Mouse (Mus musculus) MEL (cell line): ENCODE data around the gene Arhgap40. TPM values are rescaled to one million over a fixed set of nuclear protein-coding genes. Genes with fewer than 3 reads are reported as not detected.

Experiments used
- DNase-seq: peaks from one replicate; pipeline ENCODE4 v3.0.0; 2011; ENCODE audit warnings: low read depth, low spot score
- H3K27ac ChIP-seq: 2 replicates; pipeline ENCODE4 v1.5.1; 2012; ENCODE audit warnings: low read depth, mild to moderate bottlenecking, control low read depth, low read length, moderate library complexity; ENCODE audit not compliant: control insufficient read depth
- H3K27me3 ChIP-seq, 2 experiments: fragments of 150-350 bp in 1 of 2; sonication (generic) in 1 of 2; 2 replicates each; pipeline ENCODE4 v1.6.1; 2012; ENCODE audit warnings: low read length in 2 of 2, mild to moderate bottlenecking in 2 of 2, improper control_type of control experiment in 1 of 2, moderate library complexity in 1 of 2; ENCODE audit not compliant: insufficient read depth in 2 of 2, control insufficient read depth in 1 of 2
- H3K36me3 ChIP-seq, 2 experiments: 2 replicates each; pipeline ENCODE4 v1.6.1; 2012 to 2014; ENCODE audit warnings: low read length in 2 of 2, improper control_type of control experiment in 1 of 2, inconsistent platforms in 1 of 2, mild to moderate bottlenecking in 1 of 2; ENCODE audit not compliant: insufficient read depth in 2 of 2, control insufficient read depth in 1 of 2
- H3K4me1 ChIP-seq, 2 experiments: fragments of 150-350 bp in 1 of 2; sonication (generic) in 1 of 2; 2 replicates each; pipeline ENCODE4 v1.6.1; 2012; ENCODE audit warnings: low read length in 2 of 2, improper control_type of control experiment in 1 of 2, mild to moderate bottlenecking in 1 of 2; ENCODE audit not compliant: insufficient read depth in 2 of 2, control insufficient read depth in 1 of 2
- H3K4me3 ChIP-seq, 2 experiments: fragments of 150-350 bp in 1 of 2; sonication (generic) in 1 of 2; 2 replicates each; pipeline ENCODE4 v1.5.1; 2012; ENCODE audit warnings: low read depth in 2 of 2, low read length in 2 of 2, mild to moderate bottlenecking in 2 of 2, moderate library complexity in 2 of 2, control low read depth in 1 of 2, improper control_type of control experiment in 1 of 2; ENCODE audit not compliant: control insufficient read depth in 1 of 2, insufficient read depth in 1 of 2
- H3K79me2 ChIP-seq: 2 replicates; pipeline ENCODE4 v1.6.1; 2012; ENCODE audit warnings: mild to moderate bottlenecking, low read length, moderate library complexity; ENCODE audit not compliant: control insufficient read depth, poor library complexity, insufficient read depth
- H3K9ac ChIP-seq: 2 replicates; pipeline ENCODE4 v1.6.1; 2012; ENCODE audit warnings: low read depth, mild to moderate bottlenecking, control low read depth, low read length, moderate library complexity; ENCODE audit not compliant: control insufficient read depth, poor library complexity, severe bottlenecking
- H3K9me3 ChIP-seq: fragments of 150-350 bp; sonication (generic); replicated peaks from 2 replicates; pipeline ENCODE4 v1.6.1; 2012; ENCODE audit warnings: mild to moderate bottlenecking, low read length, improper control_type of control experiment, moderate library complexity; ENCODE audit not compliant: insufficient read depth
- BHLHE40 ChIP-seq: IDR thresholded peaks from 2 replicates; pipeline ENCODE4 v1.6.1; 2012; ENCODE audit warnings: low read depth, mild to moderate bottlenecking, inconsistent platforms, low read length, improper control_type of control experiment, borderline replicate concordance
- CHD2 ChIP-seq: IDR thresholded peaks from 2 replicates; pipeline ENCODE4 v1.6.1; 2011; ENCODE audit warnings: low read length, improper control_type of control experiment
- CTCF ChIP-seq, 3 experiments: IDR thresholded peaks in 2 of 3; conservative IDR thresholded peaks in 1 of 3; 2 replicates each; pipeline ENCODE4 v1.5.1; 2011 to 2012; ENCODE audit warnings: low read length in 3 of 3, low read depth in 2 of 3, mild to moderate bottlenecking in 2 of 3, improper control_type of control experiment in 1 of 3, inconsistent platforms in 1 of 3, mixed read lengths in 1 of 3, moderate library complexity in 1 of 3; ENCODE audit not compliant: control insufficient read depth in 1 of 3, insufficient read depth in 1 of 3, poor library complexity in 1 of 3, severe bottlenecking in 1 of 3
- ELF1 ChIP-seq: IDR thresholded peaks from 2 replicates; pipeline ENCODE4 v1.6.1; 2014; ENCODE audit warnings: low read depth, mild to moderate bottlenecking, inconsistent platforms, low read length, improper control_type of control experiment, moderate library complexity
- HCFC1 ChIP-seq: IDR thresholded peaks from 2 replicates; pipeline ENCODE4 v1.6.1; 2012; ENCODE audit warnings: low read depth, mild to moderate bottlenecking, inconsistent platforms, low read length, improper control_type of control experiment, moderate library complexity
- JUND ChIP-seq: IDR thresholded peaks from 2 replicates; pipeline ENCODE4 v1.6.1; 2011; ENCODE audit warnings: low read depth, mild to moderate bottlenecking, improper control_type of control experiment, low read length
- MAFK ChIP-seq: IDR thresholded peaks from 2 replicates; pipeline ENCODE4 v1.6.1; 2011; ENCODE audit warnings: low read depth, mild to moderate bottlenecking, low read length, improper control_type of control experiment, borderline replicate concordance
- MAX ChIP-seq: IDR thresholded peaks from 2 replicates; pipeline ENCODE4 v1.6.1; 2011; ENCODE audit warnings: low read length, improper control_type of control experiment
- MEF2A ChIP-seq: IDR thresholded peaks from 2 replicates; pipeline ENCODE4 v1.6.1; 2014; ENCODE audit warnings: low read depth, mild to moderate bottlenecking, inconsistent platforms, low read length, improper control_type of control experiment; ENCODE audit not compliant: poor library complexity, insufficient replicate concordance, severe bottlenecking; ENCODE audit errors: extremely low read depth
- MXI1 ChIP-seq: IDR thresholded peaks from 2 replicates; pipeline ENCODE4 v1.6.1; 2011; ENCODE audit warnings: mild to moderate bottlenecking, low read depth, low read length, improper control_type of control experiment
- MYB ChIP-seq: IDR thresholded peaks from 2 replicates; pipeline ENCODE4 v1.6.1; 2011; ENCODE audit warnings: mild to moderate bottlenecking, low read depth, low read length, improper control_type of control experiment
- NELFE ChIP-seq: IDR thresholded peaks from 2 replicates; pipeline ENCODE4 v1.6.1; 2011; ENCODE audit warnings: low read depth, low read length, improper control_type of control experiment
- POLR2A ChIP-seq, 2 experiments: IDR thresholded peaks; 2 replicates each; pipeline ENCODE4 v1.6.1; 2011 to 2012; ENCODE audit warnings: low read length in 2 of 2, mild to moderate bottlenecking in 2 of 2, control low read depth in 1 of 2, improper control_type of control experiment in 1 of 2, low read depth in 1 of 2, moderate library complexity in 1 of 2; ENCODE audit not compliant: control insufficient read depth in 1 of 2, insufficient read depth in 1 of 2, poor library complexity in 1 of 2
- POLR2AphosphoS5 ChIP-seq: IDR thresholded peaks from 2 replicates; pipeline ENCODE4 v1.6.1; 2012; ENCODE audit warnings: low read depth, borderline replicate concordance, mild to moderate bottlenecking, inconsistent platforms, low read length, moderate library complexity, mixed read lengths
- RAD21 ChIP-seq: IDR thresholded peaks from 2 replicates; pipeline ENCODE4 v1.6.1; 2011; ENCODE audit warnings: mild to moderate bottlenecking, low read depth, low read length, improper control_type of control experiment
- TAL1 ChIP-seq: IDR thresholded peaks from 2 replicates; pipeline ENCODE4 v1.6.1; 2012; ENCODE audit warnings: mild to moderate bottlenecking, inconsistent platforms, low read length, moderate library complexity, mixed read lengths
- TBP ChIP-seq: IDR thresholded peaks from 2 replicates; pipeline ENCODE4 v1.8.0; 2011; ENCODE audit warnings: low read depth, low read length, improper control_type of control experiment
- TCF12 ChIP-seq: IDR thresholded peaks from 2 replicates; pipeline ENCODE4 v1.6.1; 2014; ENCODE audit warnings: low read depth, mild to moderate bottlenecking, inconsistent platforms, low read length, improper control_type of control experiment, moderate library complexity
- USF1 ChIP-seq: IDR thresholded peaks from 2 replicates; pipeline ENCODE4 v1.6.1; 2014; ENCODE audit warnings: low read depth, mild to moderate bottlenecking, inconsistent platforms, low read length, improper control_type of control experiment, moderate library complexity
- USF2 ChIP-seq, 2 experiments: IDR thresholded peaks; 2 replicates each; pipeline ENCODE4 v1.6.1; 2011 to 2012; ENCODE audit warnings: improper control_type of control experiment in 2 of 2, low read length in 2 of 2, borderline replicate concordance in 1 of 2, inconsistent platforms in 1 of 2, low read depth in 1 of 2, mild to moderate bottlenecking in 1 of 2; ENCODE audit not compliant: insufficient read depth in 1 of 2
- ZC3H11A ChIP-seq: IDR thresholded peaks from 2 replicates; pipeline ENCODE4 v1.6.1; 2012; ENCODE audit warnings: low read depth, mild to moderate bottlenecking, inconsistent platforms, low read length, improper control_type of control experiment
- ZMIZ1 ChIP-seq: IDR thresholded peaks from 2 replicates; pipeline ENCODE4 v1.6.1; 2012; ENCODE audit warnings: low read depth, mild to moderate bottlenecking, inconsistent platforms, low read length, improper control_type of control experiment, moderate library complexity
- ZNF384 ChIP-seq: IDR thresholded peaks from 2 replicates; pipeline ENCODE4 v1.6.1; 2012; ENCODE audit warnings: low read depth, mild to moderate bottlenecking, inconsistent platforms, low read length, improper control_type of control experiment
- polyA plus RNA-seq, 2 experiments: library from polyadenylated mRNA; stranded (reverse) in 1 of 2; unstranded in 1 of 2; fragments of >175 nt in 1 of 2; fragments of >200 nt in 1 of 2; gene quantifications; 2 replicates each; pipeline versions ENCODE4 v1.2.1 to v1.2.4; 2012; ENCODE audit warnings: low replicate concordance in 2 of 2, low read depth in 1 of 2; ENCODE audit not compliant: insufficient read length in 2 of 2, insufficient read depth in 1 of 2, missing spikeins in 1 of 2
- total RNA-seq: library from RNA; depleted of rRNA; stranded (reverse); fragments of 300-350 nt; gene quantifications from 2 replicates; pipeline ENCODE4 v1.2.3, GENCODE M21; 2012

Gene Arhgap40
- total and polyA plus RNA-seq, 3 experiments, result not detected

DNA sequence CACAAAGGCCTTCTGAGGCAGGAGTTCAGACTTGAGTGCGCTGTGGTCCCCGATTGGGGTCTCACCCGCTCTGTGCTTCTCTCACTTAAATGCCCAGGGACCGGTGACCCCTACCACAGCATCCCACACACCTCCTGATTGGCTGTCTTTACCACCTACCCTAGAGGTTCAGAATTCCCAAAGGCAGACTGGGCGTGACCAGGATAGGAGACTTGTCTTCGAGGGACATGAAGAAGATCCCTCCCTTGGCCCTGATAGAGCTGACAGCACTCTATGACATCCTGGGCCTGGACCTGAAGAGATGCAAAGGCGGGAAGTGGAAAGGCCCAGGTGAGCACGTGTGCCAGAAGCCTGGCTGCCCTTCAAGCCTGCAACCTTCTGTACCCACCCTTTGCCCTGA lies 22.0 kb downstream of the Arhgap40 start:
- no peak overlapping the region for H3K9ac ChIP-seq

DNA sequence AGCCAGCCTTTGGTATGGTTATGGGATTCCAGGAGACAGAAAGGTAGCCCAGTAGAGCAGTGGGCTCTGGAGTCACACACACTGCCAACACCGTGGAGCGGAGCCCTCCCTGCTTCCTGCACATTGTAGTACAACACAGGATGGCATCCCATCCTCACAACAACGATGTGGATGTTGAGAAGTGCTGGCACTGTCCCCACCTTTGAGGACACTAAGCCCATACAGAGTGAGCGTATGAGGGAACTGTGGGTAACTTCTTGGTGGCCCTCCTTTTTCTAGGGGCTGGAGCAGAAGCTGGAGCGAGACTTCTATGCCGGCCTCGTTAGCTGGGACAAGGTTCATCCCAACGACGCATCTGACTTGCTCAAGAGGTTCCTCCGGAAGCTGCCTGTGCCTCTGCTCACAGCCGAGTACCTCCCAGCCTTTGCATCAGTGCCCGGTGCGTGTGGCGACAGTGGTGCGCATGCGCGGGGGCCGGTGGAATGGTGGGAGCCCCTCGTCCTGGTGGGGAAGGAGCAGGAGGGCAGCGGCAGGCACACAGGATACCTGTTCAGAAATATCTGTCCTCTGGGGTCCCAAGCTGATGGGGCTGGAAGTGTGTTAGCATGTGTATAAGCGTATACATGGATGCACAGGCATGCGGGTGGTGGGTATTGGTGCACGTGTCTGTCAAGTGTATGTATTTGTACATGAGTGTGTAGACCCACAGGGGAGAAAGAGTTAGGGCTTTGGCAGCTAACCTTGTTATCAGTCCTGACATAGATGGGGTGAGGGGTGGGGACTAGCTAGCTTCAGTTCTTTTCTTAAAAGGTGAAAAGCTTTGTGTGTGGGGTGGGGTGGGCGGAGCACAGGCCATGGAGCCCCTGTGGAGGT lies 27.1 kb downstream of the Arhgap40 start:
- Histone ChIP-seq H3K36me3 (no peaks in the 10 kb centered on the region), H3K27me3 (no peaks in the 10 kb centered on the region; a peak in 1 of 4 replicates), H3K79me2 (no peaks in the 10 kb centered on the region), H3K9ac (no peak overlapping the region), H3K4me3 (no peak overlapping the region), H3K27ac (no peak overlapping the region), H3K9me3 (no peaks in the 10 kb centered on the region), H3K4me1 (no peaks in the 10 kb centered on the region)
- TF ChIP-seq MXI1 (no peak), JUND (no peak), TAL1 (no peak), MYB (no peak), MAX (no peak), MEF2A (no peak), CHD2 (no peak), TCF12 (no peak), HCFC1 (no peak)
- DNase-seq, result no peak

More for the DNA sequence above, 22.0 kb downstream of the Arhgap40 start:
- no peak overlapping the region for H3K4me3 ChIP-seq
- H3K27me3 ChIP-seq, result no peaks in the 10 kb centered on the region; a peak in 1 of 4 replicates
- H3K9me3 ChIP-seq, result no peaks in the 10 kb centered on the region
- H3K79me2 ChIP-seq, result no peaks in the 10 kb centered on the region
- no peak for TF ChIP-seq ZNF384
- TF ChIP-seq CTCF (IDR thresholded peaks at IDR 0.05 in 2 of 3, conservative IDR thresholded peaks at IDR 0.05 in 1 of 3; ENCODE audit: control insufficient read depth in 1 of 3, insufficient read depth in 1 of 3, low read depth in 2 of 3, low read length in 3 of 3, poor library complexity in 1 of 3, severe bottlenecking in 1 of 3), result no peak
- TF ChIP-seq TAL1, result no peak
- no peak overlapping the region for H3K27ac ChIP-seq
- no peaks in the 10 kb centered on the region; a peak in 1 of 4 replicates for H3K4me1 ChIP-seq
- no peak for DNase-seq
- no peaks in the 10 kb centered on the region for H3K36me3 ChIP-seq

DNA sequence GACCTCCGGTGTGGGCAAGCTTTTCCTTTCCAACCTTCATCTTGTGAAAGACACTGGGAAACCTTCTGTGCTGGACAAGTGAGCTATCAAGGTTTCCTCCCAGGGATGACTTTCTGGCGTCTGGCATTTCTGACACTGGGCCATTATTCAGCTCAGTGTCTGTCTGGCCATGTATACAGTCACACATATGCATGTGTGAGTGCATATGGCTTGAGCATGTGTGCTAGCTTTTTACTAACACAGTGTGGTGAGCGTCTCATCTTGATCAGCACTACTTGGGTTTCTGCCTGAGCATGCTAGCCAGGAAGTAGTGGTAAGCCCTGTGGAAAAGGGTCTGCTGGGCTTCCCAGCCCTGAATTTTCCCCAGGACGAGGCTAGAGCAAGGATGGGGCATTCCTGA lies 28.7 kb downstream of the Arhgap40 start:
- no peaks in the 10 kb centered on the region for H3K9me3 ChIP-seq

More for the DNA sequence above, 28.7 kb downstream of the Arhgap40 start:
- no peak overlapping the region for H3K9ac ChIP-seq
- no peak overlapping the region for H3K4me3 ChIP-seq
- H3K27me3 ChIP-seq, result no peaks in the 10 kb centered on the region; a peak in 2 of 4 replicates
- DNase-seq, result no peak
- no peak overlapping the region for H3K27ac ChIP-seq
- H3K4me1 ChIP-seq, result no peaks in the 10 kb centered on the region
- TF ChIP-seq POLR2AphosphoS5, result no peak
- TF ChIP-seq MEF2A, result no peak
- TF ChIP-seq NELFE, result no peak
- TF ChIP-seq RAD21, result no peak
- TF ChIP-seq BHLHE40, result no peak
- no peak for TF ChIP-seq ELF1
- TF ChIP-seq MAX, result no peak
- no peak for TF ChIP-seq TCF12
- no peak for TF ChIP-seq HCFC1
- no peak for TF ChIP-seq TAL1
- TF ChIP-seq POLR2A (IDR thresholded peaks at IDR 0.05; ENCODE audit: control insufficient read depth in 1 of 2, insufficient read depth in 1 of 2, low read depth in 1 of 2, low read length in 2 of 2, poor library complexity in 1 of 2), result no peak
- TF ChIP-seq MXI1, result no peak
- TF ChIP-seq ZMIZ1, result no peak
- no peak for TF ChIP-seq ZC3H11A
- no peak for TF ChIP-seq USF2 (IDR thresholded peaks at IDR 0.05; ENCODE audit: borderline replicate concordance in 1 of 2, insufficient read depth in 1 of 2, low read depth in 1 of 2, low read length in 2 of 2)
- no peak for TF ChIP-seq TBP
- no peak for TF ChIP-seq MAFK
- no peak for TF ChIP-seq USF1
- H3K79me2 ChIP-seq, result no peaks in the 10 kb centered on the region
- H3K36me3 ChIP-seq, result no peaks in the 10 kb centered on the region
